Mouse (Mus musculus) stomach, embryonic 14.5 days (tissue): Measurements from ENCODE around the gene Dpf3. TPM values are rescaled to one million over a fixed set of nuclear protein-coding genes. Genes with fewer than 3 reads are reported as not detected.

ENCODE experiments used
- ATAC-seq: fragments of 200-750 bp; cut with Nextera tagmentation; 2 replicates; pipeline ENCODE4 v1.8.0; 2017; ENCODE audit warnings: low read depth, moderate TSS enrichment; ENCODE audit not compliant: insufficient number of reproducible peaks, insufficient read depth, low FRiP score
- H3K27ac ChIP-seq: fragments of 300-500 bp; sonication (generic); 2 replicates; pipeline ENCODE4 v1.5.1; 2014; ENCODE audit warnings: mild to moderate bottlenecking, low read length, moderate library complexity, mixed read lengths
- H3K27me3 ChIP-seq: fragments of 300-500 bp; sonication (generic); 2 replicates; pipeline ENCODE4 v1.6.1; 2014; ENCODE audit warnings: low read length, control low read depth, mixed read lengths; ENCODE audit not compliant: control insufficient read depth, insufficient read depth
- H3K36me3 ChIP-seq: fragments of 300-500 bp; sonication (generic); 2 replicates; pipeline ENCODE4 v1.6.1; 2014; ENCODE audit warnings: mild to moderate bottlenecking, control low read depth, low read length, moderate library complexity, mixed read lengths; ENCODE audit not compliant: control insufficient read depth, insufficient read depth
- H3K4me1 ChIP-seq: fragments of 300-500 bp; sonication (generic); 2 replicates; pipeline ENCODE4 v1.6.1; 2014; ENCODE audit warnings: low read length, control low read depth, mixed read lengths; ENCODE audit not compliant: control insufficient read depth, insufficient read depth
- H3K4me2 ChIP-seq: fragments of 300-500 bp; sonication (generic); replicated peaks from 2 replicates; pipeline ENCODE4 v1.6.1; 2014; ENCODE audit warnings: low read depth, low read length, control low read depth
- H3K4me3 ChIP-seq: fragments of 300-500 bp; sonication (generic); 2 replicates; pipeline ENCODE4 v1.5.1; 2014; ENCODE audit warnings: low read depth, low read length, control low read depth
- H3K9ac ChIP-seq: fragments of 300-500 bp; sonication (generic); replicated peaks from 2 replicates; pipeline ENCODE4 v1.6.1; 2014; ENCODE audit warnings: low read depth, mild to moderate bottlenecking, control low read depth, low read length, moderate library complexity, mixed read lengths
- H3K9me3 ChIP-seq: fragments of 300-500 bp; sonication (generic); 2 replicates; pipeline ENCODE4 v1.6.1; 2016; ENCODE audit warnings: low read depth, low read length, control low read depth; ENCODE audit not compliant: control insufficient read depth
- WGBS: fragments of 180-500 bp; shearing (Covaris S2); extraction: QIAGEN DNeasy Blood & Tissue Kit; methylation state at CpG from one replicate; pipeline ENCODE4 v1.1.7; 2014; 5-methylcytosine and 5-hydroxymethylcytosine counted together
- polyA plus RNA-seq: library from polyadenylated mRNA; unstranded; fragments of >200 nt; fragmentation: Nextera tagmentation; extraction: Ambion mirVana; gene quantifications from 2 replicates; pipeline ENCODE4 v1.2.1, GENCODE M21; 2014

The Dpf3 gene
- polyA plus RNA-seq, 1 experiment from 2014 or later, result 4.1 TPM

- Histone ChIP-seq H3K36me3 (no peaks in the 10 kb centered on the region), H3K4me1 (no peaks in the 10 kb centered on the region), H3K4me3 (no peak overlapping the region), H3K4me2 (no peak overlapping the region), H3K27ac (no peak overlapping the region), H3K9ac (no peak overlapping the region), H3K9me3 (no peaks in the 10 kb centered on the region), H3K27me3 (no peaks in the 10 kb centered on the region)
- 48% methylated on average over 9 of the region's 9 CpGs for WGBS
- no peak for ATAC-seq
Measured at GRCm38 (mm10) chr12:83495961-83496282, 8.4 kb upstream of the Dpf3 start.

GRCm38 (mm10) chr12:83495248-83495960, 7.9 kb upstream of the Dpf3 start:
- H3K27me3 ChIP-seq, result no peaks in the 10 kb centered on the region
- H3K9ac ChIP-seq, result no peak overlapping the region
- H3K36me3 ChIP-seq, result no peaks in the 10 kb centered on the region
- no peaks in the 10 kb centered on the region for H3K9me3 ChIP-seq
- H3K4me2 ChIP-seq, result no peak overlapping the region
- 68% methylated on average over 4 of the region's 4 CpGs for WGBS
- no peaks in the 10 kb centered on the region for H3K4me1 ChIP-seq
- H3K4me3 ChIP-seq, result no peak overlapping the region
- no peak overlapping the region for H3K27ac ChIP-seq
- no peak for ATAC-seq

- Histone ChIP-seq H3K9ac (no peak overlapping the region), H3K27me3 (no peaks in the 10 kb centered on the region), H3K4me1 (no peaks in the 10 kb centered on the region), H3K27ac (no peak overlapping the region), H3K36me3 (no peaks in the 10 kb centered on the region), H3K4me2 (no peak overlapping the region), H3K9me3 (no peaks in the 10 kb centered on the region), H3K4me3 (no peak overlapping the region)
- no peak for ATAC-seq
- WGBS, result 87% methylated on average over 9 of the region's 9 CpGs
Measured at GRCm38 (mm10) chr12:83494196-83494595, 6.7 kb upstream of the Dpf3 start.

DNA sequence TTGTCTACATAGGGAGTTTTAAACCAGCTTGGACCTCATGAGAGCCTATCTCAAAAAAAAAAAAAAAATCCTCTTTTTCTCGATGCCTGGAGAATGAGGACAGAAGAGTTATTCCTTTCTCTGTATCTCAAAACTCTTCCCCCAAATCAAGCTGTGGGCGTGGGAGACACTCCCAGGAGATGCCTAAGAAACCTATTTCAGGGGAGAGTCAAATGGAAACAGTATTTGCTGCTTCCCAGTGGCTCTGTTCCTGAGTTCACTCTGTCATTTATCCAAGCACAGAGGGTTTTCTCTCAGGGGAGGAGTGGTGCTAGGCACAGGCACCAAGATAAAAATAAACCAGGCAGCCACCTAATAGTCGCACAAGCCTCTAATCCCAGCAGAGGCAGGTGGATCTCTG, 5.3 kb upstream of the Dpf3 start:
- no peaks in the 10 kb centered on the region for H3K27me3 ChIP-seq
- no peaks in the 10 kb centered on the region; the same call in 1 of the 2 replicates for H3K4me1 ChIP-seq
- H3K9ac ChIP-seq, result no peak overlapping the region
- 81% methylated on average over 3 of the region's 3 CpGs for WGBS
- ATAC-seq, result no peak
- no peak overlapping the region for H3K4me3 ChIP-seq
- no peak overlapping the region for H3K4me2 ChIP-seq
- no peak overlapping the region for H3K27ac ChIP-seq
- H3K36me3 ChIP-seq, result no peaks in the 10 kb centered on the region
- H3K9me3 ChIP-seq, result no peaks in the 10 kb centered on the region

DNA sequence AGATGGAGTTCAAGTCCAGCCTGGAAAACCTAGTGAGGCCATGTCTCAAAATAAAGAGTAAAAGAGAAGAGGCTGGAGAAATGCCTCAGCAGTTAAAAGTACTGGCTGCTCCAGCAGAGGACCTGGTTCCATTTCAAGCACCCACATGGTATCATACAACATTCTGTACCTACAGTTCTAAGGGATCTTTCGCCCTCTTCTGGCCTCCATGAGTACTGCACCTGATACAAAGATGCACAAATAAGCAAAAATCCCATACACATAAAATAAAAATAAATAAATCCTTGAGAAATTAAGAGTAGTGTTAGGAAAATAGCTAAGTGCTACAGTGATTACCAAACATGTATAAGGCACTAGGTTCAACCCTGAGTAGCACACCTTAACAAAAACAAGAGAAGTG, 4.1 kb upstream of the Dpf3 start:
- 52% methylated on average over 1 of the region's 1 CpGs for WGBS
- Histone ChIP-seq H3K9me3 (no peaks in the 10 kb centered on the region), H3K27me3 (no peaks in the 10 kb centered on the region), H3K36me3 (no peaks in the 10 kb centered on the region), H3K4me3 (no peak overlapping the region), H3K27ac (no peak overlapping the region), H3K9ac (no peak overlapping the region), H3K4me2 (no peak overlapping the region), H3K4me1 (no peaks in the 10 kb centered on the region; the same call in 1 of the 2 replicates)
- no peak for ATAC-seq

- no peaks in the 10 kb centered on the region; the same call in 1 of the 2 replicates for H3K4me1 ChIP-seq
- H3K36me3 ChIP-seq, result no peaks in the 10 kb centered on the region
- no peak overlapping the region for H3K9ac ChIP-seq
- no peak overlapping the region for H3K4me3 ChIP-seq
- H3K9me3 ChIP-seq, result no peaks in the 10 kb centered on the region
- no peak for ATAC-seq
- no peak overlapping the region for H3K4me2 ChIP-seq
- 26% methylated on average over 2 of the region's 2 CpGs for WGBS
- H3K27ac ChIP-seq, result no peak overlapping the region
- H3K27me3 ChIP-seq, result 0 out of 2 replicates have a peak, but pooled peaks cover 3% of the 10 kb centered on the region
Measured at GRCm38 (mm10) chr12:83489748-83490147, 2.2 kb upstream of the Dpf3 start.

- H3K36me3 ChIP-seq, result no peaks in the 10 kb centered on the region
- WGBS, result under 1% methylated on average over 29 of the region's 29 CpGs
- 0 out of 2 replicates have a peak overlapping the region, but pooled peaks have one; percentile 22 for H3K9ac ChIP-seq
- no peak overlapping the region for H3K27ac ChIP-seq
- peak overlapping the region; percentile 51 for H3K4me3 ChIP-seq
- peak overlapping the region; percentile 99 for H3K4me2 ChIP-seq
- no peak for ATAC-seq
- H3K9me3 ChIP-seq, result no peaks in the 10 kb centered on the region
- H3K4me1 ChIP-seq, result no peaks in the 10 kb centered on the region; the same call in 1 of the 2 replicates
- 0 out of 2 replicates have a peak, but pooled peaks cover 8% of the 10 kb centered on the region for H3K27me3 ChIP-seq
Measured at GRCm38 (mm10) chr12:83488211-83488941, 860 bp upstream of the Dpf3 start.

GRCm38 (mm10) chr12:83486671-83487461, 650 bp downstream of the Dpf3 start:
- Histone ChIP-seq H3K27me3 (0 out of 2 replicates have a peak, but pooled peaks cover 8% of the 10 kb centered on the region), H3K4me1 (no peaks in the 10 kb centered on the region; the same call in 1 of the 2 replicates), H3K9ac (peak overlapping the region; percentile 39), H3K4me2 (peak overlapping the region; percentile 99), H3K36me3 (no peaks in the 10 kb centered on the region), H3K4me3 (peak overlapping the region; percentile 51), H3K9me3 (no peaks in the 10 kb centered on the region), H3K27ac (peak overlapping the region; percentile 8; the same call in 1 of the 2 replicates)
- no peak for ATAC-seq
- under 1% methylated on average over 72 of the region's 73 CpGs for WGBS
